Mouse (Mus musculus): ENCODE measurements around the gene Slc35a5. TPM values are rescaled to one million over a fixed set of nuclear protein-coding genes. Genes with fewer than 3 reads are reported as not detected.

The Slc35a5 gene
- polyA plus RNA-seq, 1 experiment from 2014 or later, result 10.1 TPM

DNA sequence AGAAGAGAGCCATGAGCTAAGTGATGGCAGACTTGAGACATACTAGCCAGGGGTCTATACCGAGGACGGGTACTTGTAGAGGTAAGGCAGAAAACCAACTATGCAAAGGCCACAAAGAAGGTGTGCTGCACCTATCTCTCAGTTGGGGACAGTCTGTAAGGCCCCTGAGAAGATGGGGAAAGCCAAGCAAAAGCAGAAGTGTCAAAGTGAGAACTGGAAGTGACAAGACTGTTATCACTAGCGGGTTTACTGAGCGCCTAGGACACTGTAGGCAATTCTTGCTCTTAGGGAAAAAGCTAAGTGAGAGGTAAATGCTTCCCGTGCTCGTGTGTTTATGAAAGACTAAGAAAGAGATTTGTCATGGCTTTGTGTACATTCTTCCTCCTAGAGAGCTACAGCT, 13.4 kb downstream of the Slc35a5 start:
- Histone ChIP-seq H3K36me3 (replicated peaks) (peaks cover 90% of the 10 kb centered on the region), H3K9me3 (peaks cover 6% of the 10 kb centered on the region; the same call in 1 of the 2 replicates), H3K4me1 (no peaks in the 10 kb centered on the region), H3K27me3 (ENCODE audit: poor library complexity, severe bottlenecking) (no peaks in the 10 kb centered on the region), H3K27ac (no peak overlapping the region), H3K4me3 (no peak overlapping the region)
- DNase-seq (ENCODE audit: extremely low spot score, low spot score), result no peak
- 94% methylated on average over 6 of the region's 6 CpGs for WGBS

DNA sequence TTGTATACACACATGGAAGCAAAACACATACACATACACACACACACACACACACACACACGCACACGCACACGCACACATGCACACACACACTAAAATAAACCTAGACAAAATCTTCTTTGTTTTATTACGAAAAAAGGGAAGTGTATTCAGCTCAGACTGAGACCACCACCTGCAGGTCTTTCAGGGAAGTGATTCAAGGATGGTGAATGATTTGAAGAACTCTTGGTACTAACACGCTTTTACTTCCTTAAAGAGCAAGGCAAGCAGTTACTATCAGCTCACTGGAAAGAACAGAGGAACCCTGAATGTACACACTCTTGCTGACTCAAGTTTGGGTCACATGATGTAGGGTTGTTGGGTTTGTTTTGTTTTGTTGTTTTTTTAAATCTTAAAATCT, 15.9 kb downstream of the Slc35a5 start:
- Histone ChIP-seq H3K4me1 (no peaks in the 10 kb centered on the region), H3K36me3 (replicated peaks) (peaks cover 84% of the 10 kb centered on the region), H3K27ac (no peak overlapping the region), H3K27me3 (ENCODE audit: poor library complexity, severe bottlenecking) (no peaks in the 10 kb centered on the region), H3K4me3 (no peak overlapping the region), H3K9me3 (peaks cover 6% of the 10 kb centered on the region; the same call in 1 of the 2 replicates)
- DNase-seq (ENCODE audit: extremely low spot score, low spot score), result no peak
- WGBS, result 94% methylated on average over 5 of the region's 5 CpGs

DNA sequence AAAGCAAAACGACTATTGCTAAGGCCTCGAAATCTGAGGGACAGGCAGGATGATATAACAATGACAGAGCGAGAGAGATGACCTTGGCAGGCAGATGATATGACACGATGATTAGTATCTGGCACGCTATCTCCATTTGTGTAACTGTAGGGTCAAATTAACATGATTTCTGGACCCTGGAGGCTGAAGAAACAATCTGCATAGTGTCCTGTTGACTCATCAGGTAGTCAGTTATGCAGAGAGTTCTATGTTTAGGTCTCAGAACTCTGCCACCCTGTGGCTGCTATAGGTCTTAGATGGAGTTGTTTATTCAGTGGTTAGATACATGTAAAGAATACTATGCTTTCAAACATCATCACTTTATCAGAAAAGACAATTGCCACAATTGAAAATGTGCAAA, 16.8 kb downstream of the Slc35a5 start:
- 95% methylated on average over 5 of the region's 5 CpGs for WGBS
- no peaks in the 10 kb centered on the region for H3K27me3 ChIP-seq (ENCODE audit: poor library complexity, severe bottlenecking)
- no peak overlapping the region for H3K27ac ChIP-seq
- H3K36me3 ChIP-seq (replicated peaks), result peaks cover 79% of the 10 kb centered on the region
- no peaks in the 10 kb centered on the region for H3K4me1 ChIP-seq
- H3K9me3 ChIP-seq, result peaks cover 6% of the 10 kb centered on the region; the same call in 1 of the 2 replicates
- DNase-seq (ENCODE audit: extremely low spot score, low spot score), result no peak
- H3K4me3 ChIP-seq, result no peak overlapping the region

DNA sequence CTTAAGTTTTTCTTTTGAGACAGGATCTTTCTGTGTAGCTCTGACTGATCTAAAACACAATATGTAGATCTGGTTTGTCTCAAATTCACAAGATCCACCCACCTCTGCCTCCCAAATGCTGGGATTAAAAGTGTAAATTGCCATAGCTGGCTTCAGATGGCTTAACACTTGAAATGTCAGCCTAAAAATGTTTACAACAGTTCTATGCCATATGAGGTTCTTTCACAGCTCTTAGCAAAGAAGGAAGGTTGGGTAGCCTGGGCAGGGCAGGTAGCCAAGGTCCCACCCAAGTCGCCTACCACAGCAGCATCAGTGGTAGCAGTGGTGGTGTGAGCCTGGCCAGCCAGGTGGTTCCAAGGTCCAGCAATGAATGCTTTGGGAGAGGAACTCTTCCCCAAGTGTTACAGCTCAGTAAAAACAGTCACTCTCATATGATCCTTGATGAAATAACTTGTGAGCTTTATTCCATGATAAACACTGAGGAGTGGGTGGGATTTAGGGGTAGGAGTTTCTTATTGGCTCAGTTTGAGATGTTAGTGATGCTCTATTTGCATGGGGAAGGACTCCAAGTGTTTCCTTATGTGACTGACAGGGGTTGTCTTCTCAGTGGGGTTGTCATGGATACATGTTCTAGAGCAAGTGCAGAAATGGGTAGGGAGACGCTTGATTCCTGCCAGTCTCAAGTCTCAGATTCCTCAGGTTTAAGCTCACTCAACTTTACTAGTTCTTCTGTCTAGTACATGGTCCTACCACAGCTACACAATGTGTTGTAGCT, 30.4 kb downstream of the Slc35a5 start:
- Histone ChIP-seq H3K27me3 (ENCODE audit: poor library complexity, severe bottlenecking) (no peaks in the 10 kb centered on the region), H3K27ac (no peak overlapping the region), H3K4me1 (no peaks in the 10 kb centered on the region), H3K4me3 (no peak overlapping the region), H3K36me3 (replicated peaks) (no peaks in the 10 kb centered on the region), H3K9me3 (no peaks in the 10 kb centered on the region)
- no peak for DNase-seq (ENCODE audit: extremely low spot score, low spot score)
- 82% methylated on average over 2 of the region's 2 CpGs for WGBS

DNA sequence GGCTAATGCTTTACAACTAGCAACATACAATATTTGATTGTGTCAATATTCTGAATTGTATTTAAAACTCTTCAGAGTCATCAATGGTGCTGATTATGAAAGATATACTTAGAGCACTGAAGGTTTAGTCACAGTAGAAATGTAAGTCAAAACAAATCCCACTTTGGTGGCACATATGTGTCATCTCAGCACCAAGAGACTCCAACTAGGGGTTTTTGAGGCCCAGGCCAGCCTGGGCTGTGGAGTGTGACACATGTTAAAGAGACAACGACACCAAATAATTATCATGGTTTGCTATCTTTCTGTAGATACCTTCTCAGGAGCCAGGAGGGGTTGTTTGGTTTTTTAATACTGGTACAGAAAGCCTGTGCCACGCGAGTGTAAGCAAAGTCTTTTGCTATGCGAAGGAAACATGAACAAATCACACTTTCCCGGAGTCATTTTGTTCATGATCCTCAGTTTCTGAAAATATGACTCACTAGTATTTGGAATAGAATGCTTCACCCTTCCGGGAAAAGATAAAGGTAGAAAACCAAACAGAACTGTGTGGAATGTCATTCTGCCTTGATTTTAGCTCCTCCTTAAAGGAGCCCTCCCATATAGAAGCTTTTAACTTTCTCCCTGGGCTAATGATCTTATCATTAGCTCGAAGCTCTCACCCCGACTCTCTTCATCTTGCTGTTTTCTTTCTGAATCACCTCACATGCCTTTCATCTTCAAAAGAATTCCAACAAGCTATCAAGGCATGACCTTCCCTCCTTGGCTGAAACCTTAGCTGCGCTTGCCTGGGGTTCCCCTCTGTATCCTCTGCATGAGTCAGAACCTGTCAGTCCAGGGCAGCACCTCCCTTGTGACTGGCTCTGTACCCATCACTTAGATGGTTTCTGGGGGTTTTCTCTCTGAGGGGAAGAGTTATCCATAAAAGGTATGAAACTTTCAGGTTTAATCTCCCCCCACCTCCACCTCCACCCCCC, 34.0 kb downstream of the Slc35a5 start:
- no peaks in the 10 kb centered on the region for H3K36me3 ChIP-seq (replicated peaks)
- H3K27ac ChIP-seq, result no peak overlapping the region
- 76% methylated on average over 9 of the region's 9 CpGs for WGBS
- H3K9me3 ChIP-seq, result no peaks in the 10 kb centered on the region
- no peaks in the 10 kb centered on the region for H3K4me1 ChIP-seq
- H3K4me3 ChIP-seq, result no peak overlapping the region
- DNase-seq (ENCODE audit: extremely low spot score, low spot score), result no peak
- H3K27me3 ChIP-seq (ENCODE audit: poor library complexity, severe bottlenecking), result no peaks in the 10 kb centered on the region

DNA sequence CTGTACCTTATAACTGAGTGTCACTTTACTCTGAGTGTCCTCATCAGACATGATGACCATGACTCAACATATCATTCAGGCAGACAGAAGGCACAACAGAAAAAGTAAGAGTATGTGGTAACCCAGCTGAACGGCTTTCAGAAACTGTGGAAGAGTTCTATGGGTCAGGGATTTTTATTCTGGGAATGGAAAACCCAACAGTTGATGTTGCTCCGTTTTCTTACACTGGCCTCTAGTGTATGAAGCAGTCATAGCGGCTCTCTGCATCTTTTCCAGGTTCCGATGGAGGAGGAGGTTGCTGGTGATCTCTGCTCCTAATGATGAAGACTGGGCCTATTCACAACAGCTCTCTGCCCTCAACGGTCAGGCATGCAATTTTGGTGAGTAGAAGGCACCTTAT, 35.9 kb downstream of the Slc35a5 start:
- 74% methylated on average over 5 of the region's 5 CpGs for WGBS
- no peaks in the 10 kb centered on the region for H3K4me1 ChIP-seq
- H3K27me3 ChIP-seq (ENCODE audit: poor library complexity, severe bottlenecking), result no peaks in the 10 kb centered on the region
- H3K27ac ChIP-seq, result no peak overlapping the region
- no peak overlapping the region for H3K4me3 ChIP-seq
- no peaks in the 10 kb centered on the region for H3K9me3 ChIP-seq
- H3K36me3 ChIP-seq (replicated peaks), result no peaks in the 10 kb centered on the region
- DNase-seq (ENCODE audit: extremely low spot score, low spot score), result no peak

DNA sequence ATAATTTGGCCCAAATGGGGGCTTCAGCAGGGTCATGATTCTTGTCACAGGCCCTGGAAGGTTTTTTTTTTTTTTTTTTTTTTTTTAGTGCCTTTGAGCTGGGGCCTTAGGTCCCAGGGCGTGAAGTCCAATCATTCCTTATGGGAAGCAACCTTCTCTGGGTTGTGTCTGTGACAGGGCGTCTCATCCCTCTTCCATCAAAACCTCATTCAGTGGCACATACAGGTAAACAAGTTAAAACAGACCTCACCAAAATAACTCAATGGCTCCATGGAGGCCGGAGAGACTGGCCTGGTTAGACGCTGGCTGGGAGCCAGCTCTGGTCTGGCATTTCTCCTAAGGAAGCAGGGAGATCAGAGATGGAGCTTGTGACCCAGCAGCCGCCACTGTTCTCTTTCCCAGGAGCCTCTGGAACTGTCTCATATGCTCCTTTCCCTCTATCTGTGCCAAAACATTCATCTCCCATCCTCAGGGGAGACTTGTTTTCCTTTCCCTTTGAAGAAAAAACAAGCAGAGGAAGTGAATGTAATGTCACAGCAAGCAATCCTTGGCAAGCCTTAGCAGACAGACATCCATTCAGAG, 37.6 kb downstream of the Slc35a5 start:
- no peak overlapping the region for H3K4me3 ChIP-seq

DNA sequence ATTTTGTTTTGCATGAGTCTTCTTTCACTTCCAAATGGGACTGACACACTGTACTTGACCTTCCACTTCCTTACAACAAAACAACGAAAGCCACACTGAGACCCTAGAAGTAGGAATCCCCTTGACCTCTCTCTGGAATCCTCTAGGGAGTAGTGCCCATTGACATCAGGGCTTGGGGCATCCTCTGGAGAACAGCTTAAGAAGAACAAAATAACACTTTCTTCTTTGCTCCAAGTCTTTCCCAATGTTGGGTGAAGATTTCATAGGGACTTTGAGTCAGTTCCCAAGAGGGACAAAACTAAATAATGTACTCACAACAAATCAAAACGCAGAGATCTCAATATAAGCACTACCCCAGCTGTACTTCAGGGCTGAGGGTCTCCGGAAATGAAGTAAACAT, 39.7 kb downstream of the Slc35a5 start:
- H3K36me3 ChIP-seq (replicated peaks), result no peaks in the 10 kb centered on the region
- no peak overlapping the region for H3K27ac ChIP-seq
- no peak for DNase-seq (ENCODE audit: extremely low spot score, low spot score)
- H3K27me3 ChIP-seq (ENCODE audit: poor library complexity, severe bottlenecking), result no peaks in the 10 kb centered on the region
- no peaks in the 10 kb centered on the region for H3K4me1 ChIP-seq
- 86% methylated on average over 3 of the region's 3 CpGs for WGBS
- no peaks in the 10 kb centered on the region for H3K9me3 ChIP-seq
- H3K4me3 ChIP-seq, result no peak overlapping the region

More for the DNA sequence above, 37.6 kb downstream of the Slc35a5 start:
- no peak for DNase-seq (ENCODE audit: extremely low spot score, low spot score)
- Histone ChIP-seq H3K27ac (no peak overlapping the region), H3K9me3 (no peaks in the 10 kb centered on the region), H3K36me3 (replicated peaks) (no peaks in the 10 kb centered on the region), H3K4me1 (no peaks in the 10 kb centered on the region), H3K27me3 (ENCODE audit: poor library complexity, severe bottlenecking) (no peaks in the 10 kb centered on the region)
- 86% methylated on average over 5 of the region's 5 CpGs for WGBS

DNA sequence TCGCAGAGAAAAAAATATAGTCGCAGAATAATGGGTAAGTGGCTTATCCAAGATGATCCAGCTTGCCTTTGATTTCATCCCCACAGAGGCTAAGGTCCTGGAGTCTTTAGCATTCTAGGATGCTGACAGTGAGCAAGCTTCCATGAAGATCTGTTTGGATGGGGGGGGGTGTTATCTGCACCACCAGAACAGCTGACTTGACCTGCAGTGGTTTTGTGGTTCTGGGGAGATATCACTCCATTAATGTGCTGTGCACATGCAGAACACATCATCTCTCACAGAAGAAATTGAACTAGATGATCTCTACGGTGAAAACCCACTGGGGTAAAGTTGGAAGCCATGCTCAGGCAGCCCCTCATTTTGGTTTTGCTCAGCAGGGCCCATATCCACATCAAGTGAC, 41.3 kb downstream of the Slc35a5 start:
- Histone ChIP-seq H3K27me3 (ENCODE audit: poor library complexity, severe bottlenecking) (no peaks in the 10 kb centered on the region), H3K9me3 (no peaks in the 10 kb centered on the region), H3K27ac (no peak overlapping the region), H3K4me3 (no peak overlapping the region), H3K36me3 (replicated peaks) (no peaks in the 10 kb centered on the region), H3K4me1 (no peaks in the 10 kb centered on the region)
- DNase-seq (ENCODE audit: extremely low spot score, low spot score), result no peak
- 96% methylated on average over 3 of the region's 3 CpGs for WGBS

DNA sequence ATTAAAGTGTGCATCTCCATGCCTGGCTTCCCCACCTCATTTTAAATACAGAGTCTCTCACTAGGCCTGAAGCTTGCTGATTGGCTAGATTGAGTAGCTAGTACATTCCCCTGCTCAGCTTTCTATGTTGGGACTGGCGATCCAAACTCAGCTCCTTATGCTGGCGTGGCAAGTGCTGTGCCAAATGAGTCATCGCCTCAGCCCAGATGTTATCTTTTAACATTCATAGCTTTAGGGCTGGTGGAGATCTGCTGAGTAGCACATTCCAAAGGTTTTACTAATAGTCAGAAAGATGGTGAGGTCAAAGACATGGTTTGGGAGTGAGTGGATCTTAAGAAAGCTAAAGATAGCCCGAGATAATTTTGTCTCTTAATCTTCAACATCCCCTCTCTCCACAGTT, 48.0 kb downstream of the Slc35a5 start:
- H3K9me3 ChIP-seq, result no peaks in the 10 kb centered on the region
- no peaks in the 10 kb centered on the region for H3K27me3 ChIP-seq (ENCODE audit: poor library complexity, severe bottlenecking)
- H3K4me3 ChIP-seq, result no peak overlapping the region
- WGBS, result 59% methylated on average over 4 of the region's 4 CpGs
- no peaks in the 10 kb centered on the region for H3K36me3 ChIP-seq (replicated peaks)
- H3K27ac ChIP-seq, result no peak overlapping the region
- DNase-seq (ENCODE audit: extremely low spot score, low spot score), result no peak
- H3K4me1 ChIP-seq, result no peaks in the 10 kb centered on the region

DNA sequence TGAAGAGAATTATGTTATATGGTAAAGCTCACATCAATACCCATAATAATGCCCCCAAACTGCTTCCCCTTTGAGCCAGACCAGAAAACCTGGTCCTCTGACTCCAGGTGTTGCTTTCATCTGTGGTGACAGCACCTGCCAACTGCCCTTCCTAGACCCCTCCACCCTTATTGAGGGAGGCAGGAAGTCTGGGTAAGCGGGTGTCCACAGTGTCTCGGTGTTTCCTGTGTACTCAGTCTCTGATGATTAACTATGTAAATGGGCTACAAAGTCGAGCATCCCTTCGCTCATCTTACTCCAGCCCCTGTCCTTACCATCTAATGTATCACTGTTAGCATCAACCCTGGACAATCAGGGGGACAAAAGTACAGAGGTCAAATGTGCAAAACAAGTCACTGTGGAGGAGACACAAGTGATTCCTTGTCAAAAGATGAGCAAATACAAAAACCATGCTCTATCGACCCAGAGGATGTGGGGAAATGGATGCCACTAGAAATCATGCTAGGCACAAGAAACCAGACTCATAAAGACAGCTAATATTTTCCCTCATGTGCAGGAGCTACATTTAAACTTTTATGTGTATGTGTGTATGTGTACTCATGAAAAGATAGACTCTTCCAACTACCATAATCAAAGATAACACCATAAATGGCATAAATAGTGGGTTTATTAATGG, 50.2 kb downstream of the Slc35a5 start:
- Histone ChIP-seq H3K9me3 (no peaks in the 10 kb centered on the region), H3K4me1 (no peaks in the 10 kb centered on the region), H3K4me3 (no peak overlapping the region), H3K27me3 (ENCODE audit: poor library complexity, severe bottlenecking) (no peaks in the 10 kb centered on the region), H3K27ac (no peak overlapping the region), H3K36me3 (replicated peaks) (no peaks in the 10 kb centered on the region)
- 77% methylated on average over 5 of the region's 5 CpGs for WGBS
- DNase-seq (ENCODE audit: extremely low spot score, low spot score), result no peak

DNA sequence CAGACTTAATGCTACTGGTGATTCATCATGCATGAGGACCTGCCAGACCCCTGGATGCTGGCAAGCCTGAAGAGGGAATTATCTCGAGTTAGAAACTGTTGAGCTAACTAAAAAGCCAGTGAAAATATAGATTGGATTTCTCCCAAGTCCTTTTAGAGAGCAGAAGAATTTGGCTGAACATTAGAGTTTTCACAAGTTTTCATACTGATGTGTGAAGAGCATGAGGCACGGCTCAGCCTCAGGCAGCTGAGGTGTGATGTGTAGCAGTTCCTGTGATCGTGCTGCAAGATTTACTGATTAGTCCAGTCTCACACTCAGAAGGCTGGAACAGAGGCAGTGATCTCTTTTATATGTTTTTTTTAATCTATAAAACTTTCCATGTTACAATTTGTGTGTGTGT, 53.5 kb downstream of the Slc35a5 start:
- Histone ChIP-seq H3K36me3 (replicated peaks) (no peaks in the 10 kb centered on the region), H3K27ac (no peak overlapping the region), H3K27me3 (ENCODE audit: poor library complexity, severe bottlenecking) (no peaks in the 10 kb centered on the region), H3K9me3 (no peaks in the 10 kb centered on the region), H3K4me1 (no peaks in the 10 kb centered on the region), H3K4me3 (no peak overlapping the region)
- 80% methylated on average over 3 of the region's 3 CpGs for WGBS
- no peak for DNase-seq (ENCODE audit: extremely low spot score, low spot score)

Data from forebrain, embryonic 10.5 days (tissue).